Mouse (Mus musculus): ENCODE measurements around the gene Fgd2. TPM values are rescaled to one million over a fixed set of nuclear protein-coding genes. Genes with fewer than 3 reads are reported as not detected.

The Fgd2 gene
- polyA plus RNA-seq, 1 experiment = 6.4 TPM

DNA sequence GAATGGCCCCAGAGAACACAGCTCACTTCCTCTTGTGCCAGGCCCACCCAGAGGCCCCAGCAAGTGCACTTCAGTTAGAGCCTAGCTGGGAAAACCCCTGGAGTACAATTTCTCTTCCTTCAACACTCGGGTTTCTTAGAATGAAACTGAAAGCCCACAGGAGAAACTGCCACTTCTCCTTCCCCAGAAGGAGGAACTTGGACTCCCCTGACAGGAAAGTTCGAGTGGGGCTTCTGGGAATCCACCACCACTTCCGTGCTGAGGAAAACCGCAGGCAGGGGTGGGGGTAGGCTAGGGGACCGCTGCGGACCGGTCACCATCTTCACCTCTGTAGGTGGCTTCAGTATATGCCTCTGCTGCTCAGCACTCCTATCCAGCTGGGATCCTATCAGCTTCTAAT lies 34.7 kb downstream of the Fgd2 start:
- DNase-seq (ENCODE audit: low read depth) = no peak

DNA sequence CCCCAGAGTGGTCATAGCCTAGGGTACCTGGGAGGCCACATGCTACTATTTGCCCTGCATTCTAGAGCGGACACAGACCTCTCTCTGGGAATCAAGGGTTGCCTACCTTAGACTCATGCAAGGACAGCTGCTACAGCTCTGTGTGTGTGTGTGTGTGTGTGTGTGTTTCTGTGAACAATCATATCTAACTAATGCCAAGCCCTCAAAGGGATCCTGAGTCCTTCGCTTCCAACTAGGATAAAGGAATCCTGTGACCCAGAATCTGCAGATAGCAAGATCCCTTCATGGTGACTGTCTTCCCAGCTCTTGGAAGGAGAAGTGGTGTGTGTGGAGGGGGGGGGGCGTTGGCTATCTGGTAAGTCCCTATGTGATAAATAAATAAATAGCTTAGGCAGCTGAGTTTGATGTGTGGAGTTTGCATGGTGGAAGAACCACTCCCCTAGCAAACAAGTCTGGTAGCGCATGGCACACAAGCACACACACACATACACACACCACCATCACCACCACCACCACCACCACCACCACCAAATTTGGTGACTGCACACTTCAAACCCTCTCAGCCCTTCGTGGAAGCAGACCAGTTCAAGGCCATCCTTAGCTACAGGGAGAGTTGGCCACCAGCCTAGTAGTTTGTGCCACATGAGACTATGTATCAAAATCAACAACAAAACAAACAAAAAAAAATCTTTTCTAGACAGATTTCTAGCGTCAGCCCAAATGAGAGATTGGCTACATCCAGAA lies 35.5 kb downstream of the Fgd2 start:
- no peak for TF ChIP-seq POLR2A (IDR thresholded peaks at IDR 0.05; ENCODE audit: borderline replicate concordance, extremely low read depth, insufficient read depth, insufficient read length, poor library complexity, severe bottlenecking)
- DNase-seq (ENCODE audit: low read depth) = no peak

More for the DNA sequence above, 34.7 kb downstream of the Fgd2 start:
- TF ChIP-seq POLR2A (IDR thresholded peaks at IDR 0.05; ENCODE audit: borderline replicate concordance, extremely low read depth, insufficient read depth, insufficient read length, poor library complexity, severe bottlenecking) (no peak), CTCF (IDR thresholded peaks at IDR 0.05; ENCODE audit: borderline replicate concordance, extremely low read depth, insufficient read depth, insufficient read length) (no peak)

DNA sequence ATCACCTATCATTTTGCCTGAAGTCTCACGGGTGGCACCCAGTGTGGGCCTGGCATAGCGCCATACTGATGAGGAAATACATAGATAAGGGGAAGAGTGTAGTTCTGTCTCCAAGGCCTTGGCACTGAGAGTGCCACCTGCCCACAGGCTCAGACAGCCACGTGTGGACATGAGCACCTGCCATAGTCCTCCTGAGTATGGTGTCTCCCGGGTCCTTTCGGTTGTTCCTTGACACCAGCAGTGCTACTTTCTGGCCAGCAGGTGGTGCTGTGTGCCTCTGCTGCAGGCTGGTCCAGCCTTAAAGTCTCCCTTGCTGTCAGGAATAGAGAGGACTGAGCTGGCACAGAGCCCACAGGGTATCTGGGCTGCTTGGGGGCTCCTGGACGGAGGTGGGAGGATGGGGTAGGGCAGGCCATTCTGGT lies 36.1 kb downstream of the Fgd2 start:
- peak; percentile 92 for DNase-seq (ENCODE audit: low read depth)
- TF ChIP-seq POLR2A (IDR thresholded peaks at IDR 0.05; ENCODE audit: borderline replicate concordance, extremely low read depth, insufficient read depth, insufficient read length, poor library complexity, severe bottlenecking) = no peak
- TF ChIP-seq CTCF (IDR thresholded peaks at IDR 0.05; ENCODE audit: borderline replicate concordance, extremely low read depth, insufficient read depth, insufficient read length) = peak; percentile 97

DNA sequence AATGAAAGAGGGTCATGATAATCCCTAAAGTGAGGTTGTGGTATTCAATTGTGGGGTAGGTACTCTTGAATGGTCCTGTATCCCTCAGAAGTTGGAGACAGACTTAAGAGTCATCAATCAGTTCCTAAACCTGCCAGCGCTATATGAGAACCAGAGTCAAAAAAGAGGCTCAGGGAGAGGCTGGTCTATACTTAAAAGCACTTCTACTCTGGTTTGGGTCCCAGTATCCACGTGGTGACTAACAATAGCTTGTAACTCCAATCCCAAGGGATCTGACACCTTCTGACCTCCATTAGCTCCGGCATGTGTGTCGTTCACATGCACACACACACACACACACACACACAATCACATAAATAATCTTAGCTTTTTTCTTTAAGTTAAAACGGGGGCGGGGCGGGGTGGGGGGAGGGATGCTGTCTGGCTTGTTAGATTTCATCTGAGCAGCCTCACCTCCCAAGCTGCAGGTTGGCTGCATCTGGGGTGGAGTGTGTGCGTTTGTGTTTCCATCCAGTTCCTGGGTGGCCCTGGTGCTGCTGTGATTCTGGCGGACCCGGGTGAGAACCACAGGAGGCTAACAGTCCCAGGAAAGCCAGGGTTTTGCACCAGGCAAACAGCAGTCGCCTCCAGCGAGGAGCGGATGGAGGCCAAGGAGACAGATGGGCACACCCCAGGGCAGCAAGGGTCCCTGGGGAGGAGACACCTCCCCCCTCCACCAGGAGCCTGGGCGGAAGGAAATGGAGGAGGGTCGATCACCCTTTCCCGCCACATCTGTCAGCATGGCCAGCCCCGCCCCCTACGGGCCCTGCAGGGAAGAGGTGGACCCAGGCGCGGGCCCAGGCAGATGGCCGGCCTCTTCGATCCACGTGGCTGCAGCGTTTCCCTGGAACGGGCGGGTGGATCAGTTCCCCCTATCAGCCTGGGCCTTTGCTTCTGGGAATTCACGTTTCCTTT lies 37.0 kb downstream of the Fgd2 start:
- peak; percentile 90 for DNase-seq (ENCODE audit: low read depth)
- TF ChIP-seq POLR2A (IDR thresholded peaks at IDR 0.05; ENCODE audit: borderline replicate concordance, extremely low read depth, insufficient read depth, insufficient read length, poor library complexity, severe bottlenecking) (no peak), CTCF (IDR thresholded peaks at IDR 0.05; ENCODE audit: borderline replicate concordance, extremely low read depth, insufficient read depth, insufficient read length) (no peak)

DNA sequence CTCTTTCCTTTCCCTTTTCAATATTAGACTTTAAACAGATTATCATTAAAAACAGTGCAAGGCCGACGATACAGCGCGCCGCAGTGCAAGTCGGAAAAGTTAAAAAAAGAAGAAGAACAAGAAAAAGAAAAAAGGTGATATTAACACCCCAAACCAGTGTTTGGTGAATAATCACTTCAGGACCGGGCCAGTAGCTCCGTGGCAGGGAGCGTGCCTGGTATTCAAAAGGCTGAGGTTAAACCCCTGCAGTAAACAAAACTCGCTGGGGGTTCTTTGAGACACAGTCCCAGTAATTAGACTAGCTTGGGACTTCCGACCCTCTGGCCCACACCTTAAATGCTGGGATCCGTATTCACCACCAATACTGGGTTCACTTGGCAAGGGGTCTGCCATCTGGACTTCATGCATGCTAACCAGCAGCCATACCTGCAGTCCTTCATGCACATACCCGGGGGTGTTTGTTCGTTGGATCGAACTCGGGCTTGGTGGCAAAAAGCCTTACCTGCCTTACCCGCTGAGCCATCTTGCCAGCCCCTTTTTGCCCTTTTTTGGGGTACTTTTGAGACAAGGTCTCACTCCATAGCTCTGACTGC lies 37.8 kb downstream of the Fgd2 start:
- TF ChIP-seq POLR2A (IDR thresholded peaks at IDR 0.05; ENCODE audit: borderline replicate concordance, extremely low read depth, insufficient read depth, insufficient read length, poor library complexity, severe bottlenecking) (no peak), CTCF (IDR thresholded peaks at IDR 0.05; ENCODE audit: borderline replicate concordance, extremely low read depth, insufficient read depth, insufficient read length) (no peak)
- no peak for DNase-seq (ENCODE audit: low read depth)

DNA sequence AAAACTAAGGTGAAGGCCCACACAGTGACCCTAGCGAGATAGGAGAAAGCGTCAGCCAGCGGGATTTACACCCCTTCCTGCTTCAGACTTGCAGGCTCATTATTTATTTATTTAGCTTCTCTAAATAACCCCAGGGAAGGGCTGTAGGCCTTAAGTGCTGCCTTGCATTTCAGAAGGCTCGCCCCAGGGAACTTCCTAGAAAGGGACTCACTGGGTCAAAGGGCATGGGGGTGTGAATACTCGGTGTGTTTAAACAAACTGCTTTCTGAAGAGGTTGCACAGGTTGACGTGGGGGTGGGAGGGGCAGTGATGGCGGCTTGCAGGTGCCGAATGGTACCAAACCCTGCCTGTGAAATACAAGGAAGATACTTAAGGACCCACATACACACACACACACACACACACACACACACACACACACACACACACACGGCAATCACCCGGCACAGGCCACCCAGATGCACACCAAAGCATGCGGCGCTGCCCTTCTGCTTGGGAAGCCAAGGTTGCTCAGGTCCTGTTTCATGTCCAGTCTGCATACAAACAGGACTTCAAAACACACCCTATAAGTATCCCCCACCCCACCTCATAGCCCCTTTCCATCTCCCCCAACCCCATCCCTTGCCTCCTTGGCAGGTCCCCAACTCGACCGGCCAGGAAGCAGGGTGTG lies 38.7 kb downstream of the Fgd2 start:
- peak; percentile 32 for DNase-seq (ENCODE audit: low read depth)
- TF ChIP-seq POLR2A (IDR thresholded peaks at IDR 0.05; ENCODE audit: borderline replicate concordance, extremely low read depth, insufficient read depth, insufficient read length, poor library complexity, severe bottlenecking) (no peak), CTCF (IDR thresholded peaks at IDR 0.05; ENCODE audit: borderline replicate concordance, extremely low read depth, insufficient read depth, insufficient read length) (no peak)

DNA sequence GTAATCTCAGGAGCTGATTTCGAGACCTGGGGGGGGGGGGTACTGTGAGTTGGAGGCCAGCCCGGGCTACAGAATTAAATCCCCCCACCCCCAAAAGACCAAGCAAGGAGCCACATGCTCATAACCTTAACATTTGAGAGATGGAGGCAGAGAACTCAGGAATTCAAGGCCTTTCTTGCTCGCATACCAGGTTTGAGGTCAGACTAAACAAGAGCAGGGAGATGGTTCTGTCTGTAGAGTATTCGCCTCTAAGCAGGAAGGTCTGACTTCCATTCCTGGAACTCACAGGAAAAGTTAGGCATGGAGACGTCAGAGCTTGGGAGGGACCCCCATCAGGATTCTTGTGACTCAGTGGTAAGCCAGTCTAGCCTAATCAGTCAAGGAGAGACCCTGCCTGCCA lies 39.3 kb downstream of the Fgd2 start:
- DNase-seq (ENCODE audit: low read depth) = no peak

DNA sequence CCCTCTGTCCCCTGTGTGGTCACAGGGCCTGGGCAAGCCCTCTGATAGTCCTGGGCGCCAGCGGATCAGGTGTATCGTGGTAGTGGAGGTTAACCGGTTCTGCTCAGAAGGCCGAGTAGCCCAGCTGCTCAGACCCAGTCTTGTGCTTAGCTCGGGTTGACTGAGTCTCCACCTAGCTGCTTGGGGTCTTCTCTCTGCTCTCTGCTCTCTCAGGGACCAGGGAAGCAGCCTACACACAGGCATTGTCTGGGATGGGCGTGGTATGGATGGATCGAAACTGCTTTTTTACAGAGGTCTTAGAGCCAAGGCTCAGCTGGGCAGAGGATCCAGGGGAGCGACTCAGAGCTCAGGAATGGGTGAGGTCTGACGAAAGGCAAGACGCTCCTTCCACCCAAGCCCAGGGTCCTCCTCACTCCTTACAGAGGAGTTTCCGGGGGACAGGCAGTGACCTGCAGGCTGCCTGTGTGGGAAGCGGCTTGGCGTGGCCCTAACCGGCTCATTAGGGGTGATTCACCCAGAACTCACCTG lies 41.1 kb downstream of the Fgd2 start:
- TF ChIP-seq CTCF (IDR thresholded peaks at IDR 0.05; ENCODE audit: borderline replicate concordance, extremely low read depth, insufficient read depth, insufficient read length) = no peak
- no peak for TF ChIP-seq POLR2A (IDR thresholded peaks at IDR 0.05; ENCODE audit: borderline replicate concordance, extremely low read depth, insufficient read depth, insufficient read length, poor library complexity, severe bottlenecking)
- DNase-seq (ENCODE audit: low read depth) = no peak

More for the DNA sequence above, 39.3 kb downstream of the Fgd2 start:
- TF ChIP-seq CTCF (IDR thresholded peaks at IDR 0.05; ENCODE audit: borderline replicate concordance, extremely low read depth, insufficient read depth, insufficient read length) (no peak), POLR2A (IDR thresholded peaks at IDR 0.05; ENCODE audit: borderline replicate concordance, extremely low read depth, insufficient read depth, insufficient read length, poor library complexity, severe bottlenecking) (no peak)

DNA sequence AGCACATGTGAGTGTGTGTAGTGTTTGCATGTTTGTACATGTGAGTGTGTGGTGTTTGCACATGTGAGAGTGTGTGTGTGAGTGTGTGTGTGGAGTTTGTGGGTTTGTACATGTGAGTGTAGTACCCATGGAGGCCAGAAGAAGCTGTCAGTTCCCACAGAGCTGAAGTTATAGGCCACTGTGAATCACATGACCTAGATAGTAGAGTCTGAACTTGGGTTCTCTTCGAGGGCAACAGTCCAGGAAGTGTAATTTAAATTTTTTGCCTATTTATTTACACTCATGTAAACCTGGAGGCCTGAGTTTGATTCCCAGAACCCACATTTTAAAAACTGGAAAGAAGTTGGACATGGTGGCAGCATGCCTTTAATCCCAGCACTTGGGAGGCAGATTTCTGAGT lies 42.5 kb downstream of the Fgd2 start:
- no peak for TF ChIP-seq POLR2A (IDR thresholded peaks at IDR 0.05; ENCODE audit: borderline replicate concordance, extremely low read depth, insufficient read depth, insufficient read length, poor library complexity, severe bottlenecking)
- TF ChIP-seq CTCF (IDR thresholded peaks at IDR 0.05; ENCODE audit: borderline replicate concordance, extremely low read depth, insufficient read depth, insufficient read length) = no peak
- no peak for DNase-seq (ENCODE audit: low read depth)

DNA sequence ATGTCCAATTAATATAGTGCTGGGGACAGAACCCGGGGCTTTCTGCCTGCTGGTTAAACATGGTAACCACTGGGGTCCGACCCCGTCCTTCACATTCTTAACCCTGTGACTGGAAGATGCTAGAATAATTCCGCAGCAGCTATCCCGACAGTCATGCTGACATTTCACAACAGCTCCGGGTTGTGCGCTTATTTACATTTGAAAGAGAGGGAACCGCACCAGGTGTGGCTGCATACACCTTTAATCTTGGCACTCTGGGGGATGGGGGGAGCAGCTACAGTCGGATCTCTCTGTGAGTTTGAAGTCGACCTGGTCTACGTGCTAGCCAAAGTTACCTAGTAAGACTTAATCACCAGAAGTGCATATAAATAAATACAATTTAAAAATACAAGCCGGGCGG lies 44.8 kb downstream of the Fgd2 start:
- no peak for DNase-seq (ENCODE audit: low read depth)
- no peak for TF ChIP-seq POLR2A (IDR thresholded peaks at IDR 0.05; ENCODE audit: borderline replicate concordance, extremely low read depth, insufficient read depth, insufficient read length, poor library complexity, severe bottlenecking)
- no peak for TF ChIP-seq CTCF (IDR thresholded peaks at IDR 0.05; ENCODE audit: borderline replicate concordance, extremely low read depth, insufficient read depth, insufficient read length)
